19 mouse cellular contexts compared by ENCODE assay signal in genomic region chr12:77976952-77977351, GRCm38 (mm10).
"Had no signal": no experiment of that assay in that cellular context is flagged by ENCODE, and none has a peak within 500 bp of the region (broad histone marks: within the 10 kb centered on the region; RNA-seq: fewer than 3 reads in every experiment).

No protein-coding gene starts in this region.

- DNase-seq: lung, adult 18-20 months; lung, embryonic 14.5 days; lung, postnatal 10 days; lung, postnatal 4 days; midbrain, embryonic 14.5 days; retina, postnatal 1 day; right cerebral cortex, adult 18-20 months; right cerebral cortex, postnatal 25 days; right cerebral cortex, postnatal 4 days; spleen, adult 18-20 months; thymus, adult 18-20 months; thymus, postnatal 14 days; thymus, postnatal 36 days had no signal

- H3K4me3 ChIP-seq: midbrain, embryonic 10.5 days; midbrain, embryonic 12.5 days; myocyte; neural tube, embryonic 13.5 days; neural tube, embryonic 15.5 days had no signal

- H3K9ac ChIP-seq: lung, embryonic 14.5 days; midbrain, embryonic 12.5 days; neural tube, embryonic 13.5 days; neural tube, embryonic 15.5 days had no signal

- ATAC-seq: midbrain, embryonic 16.5 days had no signal

- H3K4me2 ChIP-seq: lung, embryonic 14.5 days; midbrain, embryonic 12.5 days; neural tube, embryonic 13.5 days; neural tube, embryonic 15.5 days had no signal

- H3K27me3 ChIP-seq: midbrain, embryonic 12.5 days; neural tube, embryonic 13.5 days; neural tube, embryonic 15.5 days had no signal

- H3K4me1 ChIP-seq: midbrain, embryonic 10.5 days; midbrain, embryonic 12.5 days; neural tube, embryonic 15.5 days had no signal

- H3K36me3 ChIP-seq: midbrain, embryonic 10.5 days; midbrain, embryonic 12.5 days; neural tube, embryonic 13.5 days; neural tube, embryonic 15.5 days had no signal

- H3K9me3 ChIP-seq: midbrain, embryonic 10.5 days; midbrain, embryonic 12.5 days; neural tube, embryonic 13.5 days; neural tube, embryonic 15.5 days had no signal

- H3K27ac ChIP-seq: midbrain, embryonic 10.5 days; midbrain, embryonic 12.5 days; neural tube, embryonic 13.5 days; neural tube, embryonic 15.5 days had no signal
